Mouse (Mus musculus) right cerebral cortex, postnatal 4 days (tissue): ENCODE results near the gene Mlkl.
"Not testable (repeated sequence)": the region's sequence is repeated elsewhere in the genome, so short reads cannot be mapped to it uniquely, and the experiment has no call there.

Experiments
- DNase-seq: peaks from one replicate; pipeline ENCODE4 v3.0.0-alpha.2; 2022

The Mlkl gene

GRCm38 (mm10) chr8:111337890-111338347 is at the start of gene Mlkl:
Gene Mlkl, minus strand, starts transcription at chr8:111338177.
- DNase-seq = peak; percentile 4

DNA sequence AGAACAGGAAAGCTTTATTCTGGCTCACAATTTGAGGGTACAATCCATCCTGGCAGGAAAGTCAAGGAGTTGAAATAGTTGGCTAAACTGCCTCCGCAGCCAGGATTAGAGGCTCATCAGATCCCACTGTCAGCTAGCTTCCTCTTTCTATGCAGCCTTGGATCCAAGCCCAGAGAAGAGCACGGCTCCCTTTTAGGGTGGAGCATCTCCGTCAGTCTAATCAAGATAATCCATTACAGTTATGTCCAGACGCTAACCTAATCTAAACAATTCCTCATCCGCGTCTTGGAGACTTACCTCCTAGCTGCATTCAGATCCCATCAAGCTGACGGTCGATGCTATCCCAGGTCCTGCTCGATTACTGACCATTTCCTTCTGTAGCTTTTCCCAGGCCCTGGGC is 47.9 kb upstream of the Mlkl start:
- DNase-seq = no peak

DNA sequence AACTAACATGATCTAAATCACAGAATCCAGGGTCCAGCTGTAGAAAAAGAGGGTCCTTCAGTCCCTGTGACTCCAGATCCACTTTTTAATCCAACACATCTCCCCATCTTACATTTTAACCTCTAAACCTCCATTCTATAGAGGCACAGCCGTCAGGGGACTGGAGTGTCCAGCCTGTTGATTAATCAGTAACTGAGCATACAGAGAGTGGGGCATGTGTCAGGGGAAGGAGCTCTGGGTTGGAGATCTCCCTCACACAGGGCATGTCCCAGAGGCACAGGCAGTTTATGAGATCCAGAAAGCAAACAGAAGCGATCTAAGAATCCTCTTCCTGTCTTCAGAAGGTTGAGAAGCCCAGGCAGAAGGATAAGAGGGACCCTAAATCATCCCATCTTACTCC is 46.7 kb upstream of the Mlkl start:
- DNase-seq = no peak

- no peak for DNase-seq
These were observed 37.2 kb upstream of the Mlkl start for GRCm38 (mm10) chr8:111375192-111375591.

GRCm38 (mm10) chr8:111369711-111370110 is 31.7 kb upstream of the Mlkl start:
- no peak for DNase-seq

DNA sequence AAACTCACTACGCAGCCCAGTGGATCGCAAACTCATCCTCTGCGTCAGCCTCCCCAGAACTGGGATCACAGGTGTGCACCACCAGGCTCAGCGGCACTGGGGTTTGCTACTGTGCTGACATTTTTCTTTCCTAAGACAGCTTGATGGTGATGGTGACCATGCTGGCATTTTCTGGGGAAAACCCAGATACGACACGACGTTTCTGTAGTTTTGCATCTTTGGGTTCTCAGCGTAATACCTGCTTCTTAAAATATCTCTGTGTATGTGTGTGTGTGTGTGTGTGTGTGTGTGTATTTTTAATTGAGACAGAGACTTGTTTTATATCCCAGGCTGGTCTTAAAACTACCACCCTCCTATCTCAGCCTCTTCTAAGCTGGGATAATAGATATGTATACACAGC is 29.4 kb upstream of the Mlkl start:
- DNase-seq = no peak

GRCm38 (mm10) chr8:111366610-111367234 is 28.7 kb upstream of the Mlkl start:
- DNase-seq = no peak

DNA sequence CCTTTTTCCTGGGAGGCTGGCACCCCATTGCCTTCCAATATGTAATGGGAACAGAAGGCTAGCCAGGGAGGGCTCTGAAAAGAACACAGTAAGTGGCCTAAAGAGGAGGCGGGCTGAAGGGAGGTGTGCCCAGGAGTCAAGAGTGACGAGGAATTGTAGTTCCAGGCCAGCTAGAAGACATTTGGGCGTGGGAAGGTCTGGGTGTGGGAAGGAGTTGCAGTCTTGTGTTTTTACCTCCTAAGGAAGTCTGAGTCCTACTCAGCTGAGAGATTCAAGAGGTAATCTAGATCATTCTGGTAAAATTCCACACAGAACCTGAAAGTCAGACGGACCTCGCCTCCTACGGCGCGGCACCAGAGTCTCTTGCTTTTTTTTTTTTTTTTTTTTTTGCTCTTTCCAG is 25.5 kb upstream of the Mlkl start:
- DNase-seq = no peak

- no peak for DNase-seq
These were observed 22.7 kb upstream of the Mlkl start for GRCm38 (mm10) chr8:111360579-111361209.

GRCm38 (mm10) chr8:111359936-111360335 is 22.0 kb upstream of the Mlkl start:
- no peak for DNase-seq

DNA sequence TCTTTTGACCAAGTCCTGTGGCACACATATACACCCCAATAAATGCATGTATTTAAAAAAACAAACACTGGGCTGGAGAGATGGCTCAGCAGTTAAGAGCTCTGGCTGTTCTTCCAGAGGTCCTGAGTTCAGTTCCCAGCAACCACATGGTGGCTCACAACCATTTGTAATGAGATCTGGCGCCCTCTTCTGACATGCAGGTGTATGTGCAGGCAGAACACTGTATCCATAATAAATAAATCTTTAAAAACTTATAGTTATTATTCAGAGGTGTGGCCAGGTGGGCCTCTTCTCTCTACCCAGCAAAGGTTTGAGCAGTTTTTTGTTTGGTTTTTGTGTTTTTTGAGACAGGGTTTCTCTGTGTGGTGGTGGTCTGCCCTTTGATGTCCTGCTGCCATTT is 20.9 kb upstream of the Mlkl start:
- DNase-seq = no peak

- DNase-seq = no peak
These were observed 19.5 kb upstream of the Mlkl start for GRCm38 (mm10) chr8:111357433-111357832.

DNA sequence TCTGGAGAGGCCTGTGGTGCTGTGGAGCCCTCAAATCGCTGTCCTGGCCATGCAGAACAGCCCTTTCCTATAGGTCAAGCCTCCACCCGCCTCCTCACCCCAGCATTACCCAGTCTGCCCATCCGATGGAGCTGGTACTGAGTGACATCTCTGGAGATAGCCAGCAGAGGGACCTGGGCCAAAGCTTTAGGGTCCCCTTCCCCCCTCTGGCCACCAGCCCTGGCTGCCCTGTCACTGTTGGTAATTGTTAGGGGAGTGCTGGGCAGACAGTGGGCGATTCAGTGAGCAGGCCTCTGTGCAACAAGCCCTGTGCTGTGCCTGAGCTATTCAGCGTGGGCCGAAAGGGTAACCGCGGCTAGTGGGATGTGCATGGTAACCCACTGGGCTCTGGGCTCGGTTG is 15.5 kb upstream of the Mlkl start:
- peak; percentile 12 for DNase-seq

GRCm38 (mm10) chr8:111352289-111352688 is 14.3 kb upstream of the Mlkl start:
- DNase-seq = no peak

GRCm38 (mm10) chr8:111350577-111350976 is 12.6 kb upstream of the Mlkl start:
- DNase-seq = no peak

GRCm38 (mm10) chr8:111343225-111343624 is 5.2 kb upstream of the Mlkl start:
- DNase-seq = peak; percentile 81

- no peak for DNase-seq
These were observed 2.2 kb upstream of the Mlkl start for GRCm38 (mm10) chr8:111340186-111340585.

DNA sequence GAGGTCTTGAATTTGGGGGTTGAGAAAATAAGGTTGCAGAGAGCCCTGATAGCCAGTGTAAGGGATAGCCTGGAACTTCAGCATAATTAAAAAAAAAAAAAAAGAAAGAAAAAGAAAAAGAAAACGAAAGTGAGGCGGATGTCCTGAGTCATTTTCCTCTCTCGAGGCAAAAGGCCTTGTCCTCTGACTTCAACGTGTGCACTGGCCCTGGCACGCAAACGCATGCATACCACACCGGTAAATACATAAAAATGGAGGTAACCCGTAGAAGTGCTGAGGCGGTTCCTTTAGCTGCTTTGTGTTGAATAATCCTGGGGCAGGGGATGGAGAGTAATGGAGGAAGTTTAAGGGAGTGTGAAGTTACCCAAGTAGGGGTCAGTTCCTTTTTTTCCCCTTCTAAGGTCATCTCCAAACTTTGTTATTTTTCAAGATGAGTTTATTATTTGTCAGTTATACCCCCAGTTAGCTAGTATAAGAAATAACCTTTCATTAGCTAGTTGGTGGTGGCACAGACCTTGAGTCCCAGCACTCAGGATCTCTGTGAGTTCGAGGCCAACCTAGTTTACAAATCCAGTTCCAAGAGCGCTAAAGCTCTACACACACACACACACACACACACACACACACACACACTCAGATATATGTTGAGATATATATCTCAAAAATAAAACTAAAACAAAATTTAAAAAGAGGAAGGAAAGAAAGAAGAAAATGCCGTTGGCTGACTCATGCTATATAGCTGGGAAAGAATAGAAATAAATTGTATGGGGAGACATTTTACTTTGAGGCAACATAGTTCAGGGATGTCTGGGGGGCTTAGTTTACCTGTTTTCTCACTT is 612 bp upstream of the Mlkl start:
- no peak for DNase-seq

DNA sequence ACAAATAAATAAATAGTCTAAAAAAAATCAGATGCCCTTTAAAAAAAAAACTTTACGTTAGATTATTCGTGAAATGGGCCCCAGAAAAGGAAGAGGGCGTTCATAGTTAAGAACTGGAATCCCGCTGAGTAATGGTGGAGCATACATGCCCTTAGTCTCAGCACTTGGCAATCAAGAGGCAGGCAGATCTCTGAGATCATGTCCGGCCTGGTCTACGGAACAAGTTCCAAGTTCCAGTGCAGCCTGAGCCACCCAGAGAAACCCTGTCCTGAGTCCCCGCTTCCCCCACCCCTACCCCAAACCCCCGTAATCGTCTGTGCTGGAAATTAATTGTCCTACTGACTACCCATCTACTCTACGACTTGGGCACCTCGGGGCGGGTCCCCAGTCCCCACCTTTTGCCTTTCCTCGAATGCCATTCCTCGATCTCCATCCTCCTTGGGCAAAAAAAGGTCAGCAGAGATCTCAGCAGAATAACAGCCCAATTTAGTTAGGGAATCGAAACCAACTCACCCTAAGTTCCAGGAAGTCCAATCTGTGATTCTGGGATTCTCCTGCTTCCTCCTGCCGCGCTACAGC is 577 bp downstream of the Mlkl start:
- no peak for DNase-seq

DNA sequence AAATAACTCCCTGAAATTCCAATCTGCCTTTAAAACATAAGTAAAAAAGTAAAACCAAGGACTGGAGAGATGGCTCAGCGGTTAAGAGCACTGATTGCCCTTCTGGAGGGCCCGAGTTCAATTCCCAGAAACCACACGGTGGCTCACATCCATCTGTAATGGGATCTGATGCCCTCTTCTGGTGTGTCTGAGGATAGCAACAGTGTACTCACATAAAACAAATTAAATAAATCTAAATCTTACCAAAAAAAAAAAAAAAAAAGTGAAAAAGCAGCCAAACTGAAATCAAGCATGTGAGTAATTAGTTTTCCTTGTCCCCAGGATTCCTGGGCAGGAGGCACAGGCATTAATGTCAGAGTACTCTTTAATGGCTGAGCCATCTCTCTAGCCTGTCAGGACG is 1.3 kb downstream of the Mlkl start:
- DNase-seq = no peak

DNA sequence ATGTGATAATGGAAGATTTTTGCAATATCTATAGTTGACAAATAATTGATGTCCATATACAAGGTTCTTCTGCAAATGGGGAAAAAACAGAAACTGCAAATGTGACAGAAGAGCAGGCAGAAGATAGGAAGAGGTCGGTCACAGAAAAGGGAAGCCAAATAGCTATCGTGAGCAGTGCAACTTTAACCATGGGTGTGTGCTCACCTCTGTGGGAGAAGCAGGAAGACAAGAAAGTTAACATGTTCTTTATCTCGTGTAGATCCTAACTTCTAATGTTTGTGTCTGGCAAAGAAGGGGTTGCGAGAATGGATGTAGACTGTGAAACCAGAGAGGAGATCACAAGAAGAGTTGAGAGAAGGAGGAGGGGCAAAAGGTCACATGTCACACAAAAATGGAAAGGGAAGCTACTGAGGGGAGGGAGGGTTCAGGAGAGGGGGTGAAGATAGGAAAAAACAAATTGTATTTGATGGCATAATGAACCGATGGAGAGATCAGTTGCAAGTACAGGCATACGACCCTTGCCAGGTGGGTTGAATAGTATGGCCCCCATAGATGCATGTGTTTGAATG is 12.7 kb downstream of the Mlkl start:
- no peak for DNase-seq

GRCm38 (mm10) chr8:111314729-111315128 is 23.2 kb downstream of the Mlkl start:
- no peak for DNase-seq

GRCm38 (mm10) chr8:111313961-111314360 is 24.0 kb downstream of the Mlkl start:
- not testable (repeated sequence) for DNase-seq
